Mouse (Mus musculus) ZHBTc4 (cell line): ENCODE results near the gene Tspan3.

Experiments
- DNase-seq: peaks from one replicate; pipeline ENCODE4 v3.0.0-alpha.2; 2011; ENCODE audit warnings: low read depth, low spot score

Tspan3 gene

DNA sequence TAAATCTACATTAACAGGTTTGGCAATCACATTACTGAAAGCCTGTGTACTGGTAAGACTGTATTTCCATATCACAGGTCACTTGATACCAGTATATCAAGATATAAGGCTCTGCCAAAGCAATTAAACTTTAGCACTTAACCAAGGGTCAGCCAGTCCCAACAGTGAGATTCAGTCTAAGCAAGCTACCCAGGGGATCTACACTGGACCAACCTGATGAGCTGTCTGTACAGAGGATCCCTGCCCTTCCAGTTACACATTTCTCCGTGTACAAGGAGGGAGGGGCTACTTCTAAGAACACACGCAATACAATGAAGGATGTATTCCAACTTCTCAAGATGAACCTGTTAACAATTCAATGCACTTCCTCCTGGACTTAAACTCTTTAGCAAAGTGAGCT is 7.2 kb downstream of the Tspan3 start:
- DNase-seq, result no peak

DNA sequence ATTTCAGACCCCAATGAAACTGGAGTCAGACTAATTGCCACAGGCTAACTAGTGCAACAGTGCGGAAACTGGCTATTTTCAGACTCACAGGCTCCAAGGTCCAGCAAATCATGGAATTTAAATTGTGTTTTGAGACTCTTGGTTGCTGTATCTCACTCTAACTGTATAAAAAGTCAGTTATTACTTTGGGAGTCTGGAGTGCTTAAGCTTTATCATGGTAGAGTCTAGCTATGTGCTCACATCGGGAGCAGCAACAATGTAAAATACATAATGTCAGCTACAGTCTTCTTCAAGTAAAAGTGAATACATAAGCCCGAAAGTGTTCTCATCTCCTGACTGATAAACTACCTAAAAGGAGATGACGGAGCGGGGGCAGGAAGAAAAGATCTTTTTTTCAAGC is 10.7 kb downstream of the Tspan3 start:
- DNase-seq, result no peak

GRCm38 (mm10) chr9:56152482-56153007 is 12.7 kb downstream of the Tspan3 start:
- no peak for DNase-seq

DNA sequence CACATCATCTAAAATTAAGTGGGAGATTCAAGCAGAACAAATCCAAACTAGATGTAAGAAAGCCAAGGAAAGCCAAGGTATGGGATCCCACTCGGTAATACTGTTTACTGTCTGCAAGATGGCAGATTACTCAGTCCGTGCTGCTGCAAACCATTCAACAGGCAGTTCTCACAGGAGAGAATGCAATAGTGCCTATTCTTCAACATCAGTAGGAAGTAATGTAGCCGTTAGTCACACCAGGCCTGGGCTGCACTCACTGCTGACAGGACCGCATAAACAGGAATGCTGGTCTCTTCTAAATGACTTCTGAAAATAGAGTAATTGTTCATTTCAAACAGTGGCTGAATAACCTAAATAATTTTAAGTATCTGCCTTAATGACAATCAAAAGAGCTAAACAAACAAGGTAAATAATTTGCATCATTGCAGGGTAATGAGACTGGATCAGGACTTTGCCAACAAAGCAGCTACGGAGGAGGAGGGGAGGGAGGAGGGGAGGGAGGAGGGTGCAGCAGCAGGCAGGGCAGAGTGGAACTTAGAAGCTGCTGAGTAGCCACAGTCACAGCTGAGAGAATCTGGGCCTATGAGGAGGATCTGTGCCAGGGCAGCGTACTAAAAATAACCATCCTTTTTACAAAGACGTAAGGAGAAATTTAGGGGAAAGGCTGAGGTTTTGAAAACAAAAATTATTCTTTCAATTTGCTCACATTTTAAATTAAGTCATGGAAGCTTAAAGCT is 13.4 kb downstream of the Tspan3 start:
- DNase-seq, result no peak

DNA sequence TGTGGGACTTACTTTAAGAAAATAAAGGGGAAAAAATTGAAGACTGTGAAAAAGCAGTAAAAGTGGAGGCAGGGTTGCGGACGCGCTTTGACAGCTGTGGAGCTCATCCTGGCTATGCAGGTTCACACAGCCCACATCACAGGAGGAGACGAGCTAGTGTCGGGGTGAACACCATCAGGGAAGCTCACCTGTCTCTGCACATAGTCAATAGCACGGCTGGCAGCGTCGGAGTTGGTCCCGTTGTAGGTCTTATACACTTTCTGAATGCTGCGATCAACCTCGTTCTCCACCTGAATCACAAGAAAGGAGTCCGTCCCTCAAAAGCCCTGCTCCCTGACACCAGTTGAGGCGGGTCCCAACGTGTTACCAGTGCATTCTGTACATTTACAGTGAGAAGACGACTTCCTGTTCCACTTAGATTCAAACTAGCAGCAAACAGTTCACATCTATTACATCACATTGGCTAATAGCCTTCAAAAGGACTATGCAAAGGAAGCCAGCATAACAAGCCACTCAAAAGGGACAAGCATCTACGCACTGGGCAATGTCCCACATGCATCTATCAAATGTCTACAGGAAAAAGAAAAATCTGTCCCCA is 18.9 kb downstream of the Tspan3 start:
- no peak for DNase-seq

DNA sequence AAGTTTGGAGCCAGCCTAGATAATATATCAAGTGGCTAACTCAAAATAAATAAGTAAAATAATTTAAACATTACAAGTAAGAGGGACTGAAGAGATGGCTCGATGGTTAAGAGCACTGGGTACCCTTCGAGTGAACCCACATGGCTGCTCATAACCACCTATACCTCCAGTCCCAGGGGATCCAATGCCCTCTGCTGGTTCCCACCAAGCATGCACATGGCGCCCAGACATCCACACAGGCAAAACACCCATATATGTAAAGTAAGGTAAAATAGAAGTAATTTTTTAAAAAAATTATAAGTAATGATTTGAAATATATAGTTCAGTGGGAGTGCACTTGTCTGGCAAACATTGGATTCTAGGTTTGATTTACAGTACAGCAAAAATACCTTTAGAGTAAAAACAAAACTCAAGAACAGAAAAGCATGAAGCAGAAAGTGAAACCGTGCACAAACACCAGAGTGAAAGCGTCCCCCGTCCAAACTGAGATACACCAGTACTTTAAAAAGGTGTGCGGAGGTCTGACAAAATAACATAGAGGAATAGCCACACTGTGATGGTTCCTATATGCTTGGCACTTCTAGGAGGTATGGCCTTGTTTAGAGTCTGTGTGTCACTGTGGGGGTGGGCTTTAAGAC is 20.8 kb downstream of the Tspan3 start:
- no peak for DNase-seq

- DNase-seq, result no peak
Measured at GRCm38 (mm10) chr9:56141776-56142175, 23.5 kb downstream of the Tspan3 start.

DNA sequence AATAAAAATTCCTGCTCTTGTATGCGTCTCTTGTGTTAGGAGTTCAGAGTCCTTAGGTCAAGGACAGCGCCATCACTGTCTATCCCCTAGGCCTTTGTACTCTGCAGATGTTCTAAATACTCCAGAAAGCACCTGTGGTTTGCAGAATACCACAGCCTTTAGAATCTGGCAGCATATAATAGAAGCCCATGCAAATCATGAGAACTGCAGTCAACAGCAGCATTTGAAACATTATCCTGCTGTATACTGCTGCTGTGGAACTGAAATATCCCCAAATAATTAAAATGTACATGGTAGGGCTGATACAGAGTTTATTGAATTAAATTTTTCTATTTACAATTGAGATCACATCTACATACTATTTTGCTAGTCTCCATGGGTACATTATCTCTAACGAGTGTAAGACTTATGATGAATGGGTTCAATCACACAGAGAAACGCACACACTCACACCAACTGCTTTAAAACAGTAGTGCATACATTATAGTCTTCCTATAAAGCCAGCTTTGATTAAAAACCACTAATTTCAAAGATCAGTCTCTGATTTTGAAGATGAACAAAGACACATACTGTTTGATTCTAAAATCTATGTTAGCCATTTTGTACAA is 29.6 kb downstream of the Tspan3 start:
- DNase-seq, result peak; percentile 49

DNA sequence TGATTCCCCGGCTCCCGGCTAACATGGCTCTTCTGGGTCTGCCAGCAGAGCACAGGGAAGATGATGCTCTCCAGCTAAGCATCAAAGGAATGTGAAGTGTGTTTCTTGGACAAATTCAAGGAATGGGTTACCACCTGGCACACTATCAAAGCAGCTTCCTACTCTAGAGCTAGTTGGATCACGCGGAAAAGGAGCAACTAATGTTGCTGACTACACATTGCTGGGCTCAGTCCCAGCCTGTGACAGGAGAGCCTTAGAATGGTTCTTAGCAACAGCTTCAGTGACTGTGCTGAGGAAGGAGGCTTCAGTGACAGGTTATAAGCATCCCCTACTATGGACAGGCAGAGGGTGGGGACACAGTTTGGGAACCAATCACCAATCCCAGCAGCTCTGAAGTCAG is 30.7 kb downstream of the Tspan3 start:
- no peak for DNase-seq

- no peak for DNase-seq
Measured at GRCm38 (mm10) chr9:56133970-56134369, 31.3 kb downstream of the Tspan3 start.

- no peak for DNase-seq
Measured at GRCm38 (mm10) chr9:56131813-56132525, 33.3 kb downstream of the Tspan3 start.

GRCm38 (mm10) chr9:56130536-56130935 is 34.7 kb downstream of the Tspan3 start:
- no peak for DNase-seq

DNA sequence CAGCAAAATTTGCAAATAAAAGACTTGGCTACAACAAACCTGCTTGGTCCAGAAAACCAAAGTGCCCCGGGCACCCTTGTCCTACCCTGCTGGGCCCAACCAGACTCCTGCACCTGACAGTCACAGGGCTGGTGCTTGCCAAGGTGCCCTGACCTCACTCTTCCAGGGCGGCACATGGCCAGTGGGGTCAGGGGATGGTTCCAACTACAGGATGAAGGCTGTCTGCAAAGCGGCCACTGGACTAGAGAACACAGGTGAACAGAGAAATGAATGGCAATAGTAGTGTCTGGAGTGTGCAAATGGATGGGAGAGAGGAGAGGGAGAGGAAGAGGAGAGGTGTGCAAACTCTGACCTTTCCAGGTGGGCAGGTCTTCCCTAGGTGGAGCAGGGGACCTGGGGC is 35.3 kb downstream of the Tspan3 start:
- no peak for DNase-seq

DNA sequence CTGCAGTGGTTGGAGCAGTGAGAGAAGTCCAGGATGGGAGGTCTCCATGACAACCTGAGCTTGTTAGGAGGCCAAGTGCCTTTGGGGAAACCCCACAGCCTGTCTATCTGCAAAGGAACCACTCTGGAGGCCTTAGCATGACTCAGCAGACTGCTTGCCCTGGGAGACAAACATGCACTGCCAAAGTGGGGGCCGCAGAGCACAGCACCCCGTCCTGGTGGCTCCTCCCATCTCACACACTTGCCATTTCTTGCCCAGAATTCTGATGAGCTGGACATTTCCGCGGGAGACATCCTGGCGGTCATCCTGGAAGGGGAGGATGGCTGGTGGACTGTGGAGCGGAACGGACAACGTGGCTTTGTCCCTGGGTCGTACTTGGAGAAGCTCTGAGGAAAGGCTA is 36.9 kb downstream of the Tspan3 start:
- no peak for DNase-seq

DNA sequence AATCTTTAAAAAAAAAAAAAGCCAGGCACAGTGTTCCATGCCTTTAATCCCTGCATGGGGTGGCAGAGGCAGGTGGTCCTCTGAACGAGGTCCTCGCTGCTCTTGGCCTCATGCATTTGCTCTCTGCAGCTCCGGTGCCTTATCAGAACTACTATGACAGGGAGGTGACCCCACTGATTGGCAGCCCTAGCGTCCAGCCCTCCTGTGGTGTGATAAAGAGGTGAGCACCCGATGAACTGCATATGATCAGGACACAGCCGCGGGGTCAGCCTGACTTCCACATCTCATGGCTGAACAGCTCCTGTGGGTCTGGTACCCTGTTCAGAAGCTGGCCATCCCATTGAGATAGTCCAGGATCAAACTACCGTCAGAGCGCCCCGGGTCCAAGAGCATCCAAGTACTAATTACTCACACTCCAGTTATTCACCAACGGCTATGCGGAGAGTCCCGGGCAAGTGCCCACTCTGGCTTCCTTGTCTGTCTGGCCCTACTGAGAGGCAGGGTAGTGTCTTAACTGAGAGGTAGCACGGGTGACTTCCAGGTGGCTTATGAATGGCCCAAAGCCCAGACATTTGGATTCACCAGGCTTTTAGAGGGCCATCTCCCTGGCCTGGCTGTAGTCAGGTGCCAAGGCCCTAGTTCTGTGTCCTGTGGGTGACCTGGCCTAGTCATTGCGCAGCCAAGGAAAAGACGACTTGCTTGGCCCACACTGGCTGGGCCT is 38.7 kb downstream of the Tspan3 start:
- DNase-seq, result no peak

DNA sequence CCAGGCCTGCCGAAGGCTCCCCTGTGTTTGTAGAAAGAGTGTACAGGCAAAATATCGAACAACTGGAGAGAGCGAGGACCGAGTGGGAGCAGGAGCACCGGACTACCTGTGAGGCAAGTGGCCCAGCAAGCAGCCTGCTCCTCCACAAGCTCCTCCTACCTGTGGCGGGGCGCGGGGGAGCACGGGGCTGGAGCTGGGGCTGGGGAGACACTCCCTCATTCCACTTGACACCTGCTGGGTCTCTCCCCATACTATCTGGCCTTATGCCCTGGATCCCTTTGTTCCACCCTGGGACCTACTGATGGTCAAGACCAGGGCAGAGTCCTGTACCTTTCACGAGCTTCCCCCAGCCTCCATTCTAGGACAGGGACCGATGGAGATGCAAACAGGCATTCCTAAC is 40.7 kb downstream of the Tspan3 start:
- DNase-seq, result peak; percentile 77

DNA sequence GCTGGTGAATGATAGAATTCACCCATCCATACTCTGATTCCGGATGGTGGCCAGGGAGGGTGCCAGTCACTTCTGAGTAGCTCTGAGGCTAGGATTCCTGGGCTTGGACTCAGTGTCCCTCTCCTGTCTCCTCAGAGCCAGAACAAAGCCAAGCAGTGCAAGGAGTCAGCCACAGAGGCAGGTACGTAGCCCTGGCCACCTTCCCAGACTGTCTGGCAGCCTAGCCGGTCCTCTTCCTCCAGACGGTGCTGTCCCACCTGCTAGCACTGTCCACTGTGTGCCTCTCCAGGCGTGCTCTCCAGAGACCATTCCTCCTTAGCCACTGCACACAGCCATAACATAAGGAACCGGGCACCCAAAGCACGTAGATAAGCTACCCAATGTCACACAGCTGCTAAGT is 41.7 kb downstream of the Tspan3 start:
- no peak for DNase-seq

DNA sequence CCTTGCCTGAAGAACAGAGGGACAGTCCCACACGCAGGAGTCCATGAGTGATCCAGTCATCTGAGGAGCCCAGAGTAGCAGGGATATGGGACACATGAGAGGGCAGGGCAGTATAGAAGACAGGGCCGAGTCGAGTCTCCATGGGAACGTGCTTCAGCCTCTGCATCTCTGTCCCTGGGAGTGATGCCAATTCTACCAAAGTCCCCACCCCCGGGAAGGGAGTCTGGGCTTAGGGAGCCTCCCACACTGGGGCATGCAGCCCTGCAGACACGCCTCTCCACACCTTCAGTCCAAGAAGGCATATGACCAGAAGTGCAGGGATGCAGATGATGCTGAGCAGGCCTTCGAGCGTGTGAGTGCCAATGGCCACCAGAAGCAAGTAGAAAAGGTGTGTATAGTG is 42.3 kb downstream of the Tspan3 start:
- DNase-seq, result no peak

GRCm38 (mm10) chr9:56121097-56121496 is 44.2 kb downstream of the Tspan3 start:
- peak; percentile 89 for DNase-seq

GRCm38 (mm10) chr9:56119651-56120050 is 45.6 kb downstream of the Tspan3 start:
- no peak for DNase-seq

DNA sequence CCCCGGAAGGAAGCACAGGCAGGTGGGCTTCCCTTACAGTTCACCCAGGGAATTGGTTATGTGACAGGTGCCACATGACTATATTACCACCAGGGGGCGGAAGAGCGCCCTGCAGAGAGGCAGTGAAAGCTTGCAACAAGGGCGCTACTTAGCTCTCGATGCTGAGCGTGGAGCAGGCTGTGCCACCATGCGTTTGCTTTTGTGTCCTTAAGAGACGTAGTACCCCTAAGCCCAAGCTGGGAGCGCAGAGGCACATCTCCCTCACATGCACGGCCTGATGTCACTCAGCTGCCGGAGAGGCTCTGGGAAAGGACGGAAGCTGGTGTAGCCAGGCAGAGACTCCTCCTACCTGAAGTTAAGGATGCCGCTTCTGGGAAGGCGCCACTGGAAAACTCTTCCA is 46.7 kb downstream of the Tspan3 start:
- peak; percentile 91 for DNase-seq
